Mouse (Mus musculus): ENCODE results near the gene Vat1.

DNA sequence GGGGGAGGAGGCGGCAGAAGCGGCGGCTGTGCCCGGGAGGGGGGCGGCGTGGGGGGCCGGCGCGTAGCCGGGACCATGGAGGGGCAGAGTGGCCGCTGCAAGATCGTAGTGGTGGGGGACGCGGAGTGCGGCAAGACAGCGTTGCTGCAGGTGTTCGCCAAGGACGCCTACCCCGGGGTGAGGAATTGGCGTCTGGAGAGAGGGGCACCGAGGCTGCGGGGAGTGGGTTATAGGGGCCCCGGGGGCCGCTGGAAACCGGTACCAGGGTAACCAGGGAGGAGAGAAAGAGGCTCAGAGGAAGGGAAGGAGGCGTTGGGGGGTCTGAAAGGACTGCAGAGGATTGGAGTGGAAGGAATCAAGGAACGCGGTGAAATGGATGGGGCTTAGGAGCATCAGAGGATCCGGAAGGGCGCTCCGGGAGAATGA lies 2.2 kb upstream of the Vat1 start:
- no peak for TF ChIP-seq TAL1 (IDR thresholded peaks at IDR 0.05; ENCODE audit: low read length)
- no peak for TF ChIP-seq GATA1 (IDR thresholded peaks at IDR 0.05; ENCODE audit: low read length)
